ENCODE assay signal across 21 mouse cellular contexts in genomic region chr1:91839979-91840378, GRCm38 (mm10). TPM values are rescaled to one million over a fixed set of nuclear protein-coding genes. Genes with fewer than 3 reads are reported as not detected.
DNase-seq lines count a peak whose midpoint lies in the region; ATAC-seq and TF ChIP-seq lines count a peak whose summit lies in the region.
"Had no signal": no experiment of that assay in that cellular context is flagged by ENCODE, and none has a peak within 500 bp of the region (broad histone marks: within the 10 kb centered on the region; RNA-seq: fewer than 3 reads in every experiment).

No protein-coding gene starts in this region.

- peak; percentile 59 for DNase-seq in brain, adult 2 months (ENCODE audit: low read depth, low spot score)
- peak; percentile 12 for DNase-seq in layer of hippocampus, adult 9-10 months (ENCODE audit: low spot score)
- peak; percentile 61 to 67 for DNase-seq in right cerebral cortex, postnatal 10 days (ENCODE audit: low spot score in 2 of 2)
- DNase-seq in gastrocnemius, postnatal 25 days: no peak
- no peak for DNase-seq in left cerebral cortex, adult 2 months (ENCODE audit: extremely low spot score in 1 of 2, low spot score in 2 of 2)
- DNase-seq: adrenal gland, postnatal 10 days; cerebellum, adult 18-20 months; gastrocnemius, postnatal 36 days; heart, postnatal 10 days; kidney, adult 8-10 months; lung, postnatal 14 days; thymus, adult 18-20 months had no signal

- no peak overlapping the region for H3K27ac ChIP-seq in intestine, embryonic 15.5 days
- no peak overlapping the region for H3K27ac ChIP-seq in intestine, postnatal 0 days (ENCODE audit: low read depth, low read length)
- H3K27ac ChIP-seq in left cerebral cortex, adult 2 months: no peak overlapping the region
- H3K27ac ChIP-seq: embryonic facial prominence, embryonic 12.5 days; hindbrain, embryonic 15.5 days; liver, embryonic 15.5 days had no signal

- TF ChIP-seq CTCF in intestine, postnatal 0 days (IDR thresholded peaks at IDR 0.05; ENCODE audit: low read depth): no peak
- TF ChIP-seq CTCF in left cerebral cortex, adult 2 months (IDR thresholded peaks at IDR 0.05): no peak

- ATAC-seq in intestine, embryonic 15.5 days: peak; percentile 59; the same call in 1 of the 2 replicates
- no peak for ATAC-seq in intestine, postnatal 0 days
- ATAC-seq in inflammation-experienced regulatory T-cells, adult 6 months: no peak
- ATAC-seq: midbrain, embryonic 16.5 days had no signal

- intact Hi-C loops in left cerebral cortex, adult 2 months (cut with DNase I): no loop called here

- H3K27me3 ChIP-seq in intestine, embryonic 15.5 days (replicated peaks): no peaks in the 10 kb centered on the region
- H3K27me3 ChIP-seq in intestine, postnatal 0 days (replicated peaks; ENCODE audit: control insufficient read depth, insufficient read depth, low read length): no peaks in the 10 kb centered on the region
- H3K27me3 ChIP-seq: embryonic facial prominence, embryonic 12.5 days; hindbrain, embryonic 15.5 days; liver, embryonic 15.5 days had no signal

- H3K36me3 ChIP-seq in intestine, embryonic 15.5 days: no peaks in the 10 kb centered on the region
- H3K36me3 ChIP-seq in intestine, postnatal 0 days (ENCODE audit: control insufficient read depth, insufficient read depth): no peaks in the 10 kb centered on the region
- H3K36me3 ChIP-seq: heart, embryonic 10.5 days; hindbrain, embryonic 15.5 days; liver, embryonic 15.5 days had no signal

- peaks cover 5% of the 10 kb centered on the region for H3K4me1 ChIP-seq in intestine, embryonic 15.5 days (replicated peaks)
- no peaks in the 10 kb centered on the region for H3K4me1 ChIP-seq in intestine, postnatal 0 days (replicated peaks; ENCODE audit: control insufficient read depth, insufficient read depth, low read length)
- H3K4me1 ChIP-seq: liver, embryonic 15.5 days; megakaryocyte, embryonic 14.5 days had no signal

- 64% methylated on average over 6 of the region's 6 CpGs for WGBS in intestine, embryonic 15.5 days
- 65% methylated on average over 6 of the region's 6 CpGs for WGBS in intestine, postnatal 0 days

- no peak overlapping the region for H3K4me2 ChIP-seq in intestine, embryonic 15.5 days (replicated peaks)
- H3K4me2 ChIP-seq in intestine, postnatal 0 days (replicated peaks; ENCODE audit: low read depth): no peak overlapping the region
- H3K4me2 ChIP-seq: embryonic facial prominence, embryonic 12.5 days; hindbrain, embryonic 15.5 days; liver, embryonic 15.5 days had no signal

- H3K9ac ChIP-seq in intestine, embryonic 15.5 days: no peak overlapping the region
- H3K9ac ChIP-seq in intestine, postnatal 0 days (ENCODE audit: low read depth, low read length): no peak overlapping the region
- H3K9ac ChIP-seq: embryonic facial prominence, embryonic 12.5 days; hindbrain, embryonic 15.5 days; liver, embryonic 15.5 days had no signal

- no peaks in the 10 kb centered on the region for H3K9me3 ChIP-seq in intestine, embryonic 15.5 days
- no peaks in the 10 kb centered on the region for H3K9me3 ChIP-seq in intestine, postnatal 0 days (ENCODE audit: control insufficient read depth)
- H3K9me3 ChIP-seq: embryonic facial prominence, embryonic 12.5 days; heart, embryonic 10.5 days; hindbrain, embryonic 15.5 days; liver, embryonic 15.5 days had no signal

- H3K4me3 ChIP-seq in intestine, embryonic 15.5 days (replicated peaks): no peak overlapping the region
- H3K4me3 ChIP-seq in intestine, postnatal 0 days (ENCODE audit: low read depth, low read length): no peak overlapping the region
- no peak overlapping the region for H3K4me3 ChIP-seq in left cerebral cortex, adult 2 months
- H3K4me3 ChIP-seq: embryonic facial prominence, embryonic 12.5 days; heart, embryonic 10.5 days; hindbrain, embryonic 15.5 days; liver, embryonic 15.5 days; megakaryocyte, embryonic 14.5 days had no signal

RNA-seq across cellular contexts. Expression of gene Twist2, which starts 38.7 kb away (rescaled TPM):
- 4.8 and 5.8 TPM in 2 replicates for polyA plus RNA-seq in intestine, embryonic 15.5 days (2015; fragmentation: Nextera tagmentation; extraction: Ambion mirVana)
- 2.5 and 2.7 TPM in 2 replicates for polyA plus RNA-seq in intestine, postnatal 0 days (2015; fragmentation: Nextera tagmentation; extraction: Ambion mirVana)
- 1 to 10 TPM; 1.5 to 1.9 TPM for total RNA-seq in gastrocnemius, postnatal 25 days (2021)
- polyA plus RNA-seq in inflammation-experienced regulatory T-cells, adult 6 months (2017; shearing (Covaris generic)): not detected
- total RNA-seq in left cerebral cortex, adult 2 months (2021): 1 to 10 TPM; 1.2 to 1.3 TPM

Comparison
In these comparisons a context has a peak if more than half of its experiments do, and no peak if none do; other contexts are left out.
1. DNase-seq: peak in brain, adult 2 months (single experiment), layer of hippocampus, adult 9-10 months (single experiment) and right cerebral cortex, postnatal 10 days (2 of 2); none in gastrocnemius, postnatal 25 days (single experiment) and left cerebral cortex, adult 2 months (0 of 2).